Mouse (Mus musculus) small intestine, adult 2 months (tissue): Measurements from ENCODE around the gene Slc35a1.

ENCODE experiments used
- CTCF ChIP-seq: fragments of 200-500 bp; IDR thresholded peaks from 2 replicates; pipeline ENCODE4 v1.5.1; 2012; ENCODE audit warnings: low read depth, mild to moderate bottlenecking, control low read depth, inconsistent platforms, low read length, moderate library complexity, mixed read lengths; ENCODE audit not compliant: insufficient replicate concordance, insufficient read length; ENCODE audit errors: extremely low read depth
- POLR2A ChIP-seq: fragments of 200-500 bp; IDR thresholded peaks from 2 replicates; pipeline ENCODE4 v1.6.1; 2012; ENCODE audit warnings: low read depth, mild to moderate bottlenecking, control low read depth, inconsistent platforms, low read length, moderate library complexity

- no peak for TF ChIP-seq CTCF
- no peak for TF ChIP-seq POLR2A
Observed at GRCm38 (mm10) chr4:34644779-34645178, 42.5 kb downstream of the Slc35a1 start.
